Mouse (Mus musculus): ENCODE measurements around the gene Chil4.

DNA sequence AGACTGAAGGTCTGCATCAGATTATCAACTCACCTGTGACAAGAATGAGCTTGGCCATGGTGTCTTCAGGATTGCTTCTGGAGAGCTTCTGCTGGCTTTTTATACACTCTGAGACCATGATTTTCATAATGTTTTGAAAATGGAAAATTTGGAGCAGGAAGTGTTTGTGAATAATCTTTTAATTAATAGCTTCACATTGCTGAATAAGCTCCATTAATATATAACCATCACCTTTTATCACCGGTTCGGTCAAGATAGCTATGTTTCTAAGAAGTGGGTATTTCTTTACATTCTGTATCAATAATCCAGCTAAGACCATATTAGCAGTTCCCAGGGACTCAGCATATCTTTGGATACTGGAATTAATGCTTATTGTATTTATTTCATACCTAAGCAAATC, at the start of gene Chil4:
- TF ChIP-seq CTCF (IDR thresholded peaks at IDR 0.05; ENCODE audit: low read depth), result no peak
- TF ChIP-seq EP300 (IDR thresholded peaks at IDR 0.05; ENCODE audit: low read depth), result no peak

Data from liver, postnatal 0 days (tissue).